Mouse (Mus musculus) brown adipose tissue, adult 24 weeks (tissue): Measurements from ENCODE around the gene Cntn5. TPM values are rescaled to one million over a fixed set of nuclear protein-coding genes. Genes with fewer than 3 reads are reported as not detected.

Experiments used
- H3K27ac ChIP-seq: fragments of 200-500 bp; replicated peaks from 2 replicates; pipeline ENCODE4 v1.5.1; 2012; ENCODE audit warnings: low read depth, mild to moderate bottlenecking, low read length
- H3K4me1 ChIP-seq: fragments of 200-500 bp; 2 replicates; pipeline ENCODE4 v1.6.1; 2012; ENCODE audit warnings: low read length, mixed read lengths; ENCODE audit not compliant: control insufficient read depth, insufficient read depth, insufficient read length
- H3K4me3 ChIP-seq: fragments of 200-500 bp; 2 replicates; pipeline ENCODE4 v1.5.1; 2012; ENCODE audit warnings: low read depth, mild to moderate bottlenecking, low read length, moderate library complexity; ENCODE audit not compliant: insufficient read depth
- polyA plus RNA-seq: library from polyadenylated mRNA; stranded (reverse); fragments of >200 nt; gene quantifications from 2 replicates; pipeline ENCODE4 v1.2.4, GENCODE M21; 2012; ENCODE audit not compliant: missing spikeins, insufficient read depth, insufficient read length

Cntn5 gene
- polyA plus RNA-seq: not detected in 2 replicates

- Histone ChIP-seq H3K4me1 (no peaks in the 10 kb centered on the region), H3K4me3 (no peak within 1 kb of the TSS), H3K27ac (no peak within 1 kb of the TSS)
These were observed at the start of gene Cntn5 for GRCm38 (mm10) chr9:10904616-10905363. TSS of gene Cntn5 (minus strand) at chr9:10904775.

- Histone ChIP-seq H3K4me3 (no peak overlapping the region), H3K27ac (no peak overlapping the region), H3K4me1 (no peaks in the 10 kb centered on the region)
These were observed 45.9 kb upstream of the Cntn5 start for GRCm38 (mm10) chr9:10950470-10950869.

GRCm38 (mm10) chr9:10909573-10909972 is 5.0 kb upstream of the Cntn5 start:
- Histone ChIP-seq H3K27ac (no peak overlapping the region), H3K4me1 (no peaks in the 10 kb centered on the region), H3K4me3 (no peak overlapping the region)

- no peak overlapping the region for H3K27ac ChIP-seq
- no peaks in the 10 kb centered on the region for H3K4me1 ChIP-seq
These were observed 1.1 kb upstream of the Cntn5 start for GRCm38 (mm10) chr9:10905696-10906095.

GRCm38 (mm10) chr9:10879758-10880157 is 24.8 kb downstream of the Cntn5 start:
- no peak overlapping the region for H3K27ac ChIP-seq
- H3K4me3 ChIP-seq: no peak overlapping the region
- H3K4me1 ChIP-seq: no peaks in the 10 kb centered on the region

More at GRCm38 (mm10) chr9:10905696-10906095, 1.1 kb upstream of the Cntn5 start:
- no peak overlapping the region for H3K4me3 ChIP-seq

GRCm38 (mm10) chr9:10873881-10874280 is 30.7 kb downstream of the Cntn5 start:
- H3K4me3 ChIP-seq: no peak overlapping the region
- no peaks in the 10 kb centered on the region for H3K4me1 ChIP-seq

GRCm38 (mm10) chr9:10856204-10856892 is 48.2 kb downstream of the Cntn5 start:
- Histone ChIP-seq H3K4me3 (no peak overlapping the region), H3K4me1 (no peaks in the 10 kb centered on the region), H3K27ac (no peak overlapping the region)

More at GRCm38 (mm10) chr9:10873881-10874280, 30.7 kb downstream of the Cntn5 start:
- H3K27ac ChIP-seq: no peak overlapping the region

GRCm38 (mm10) chr9:10816711-10817110 is 87.9 kb downstream of the Cntn5 start:
- Histone ChIP-seq H3K4me1 (no peaks in the 10 kb centered on the region), H3K4me3 (no peak overlapping the region), H3K27ac (no peak overlapping the region)

- H3K4me1 ChIP-seq: no peaks in the 10 kb centered on the region
- H3K4me3 ChIP-seq: no peak overlapping the region
- H3K27ac ChIP-seq: no peak overlapping the region
These were observed 107.4 kb downstream of the Cntn5 start for GRCm38 (mm10) chr9:10797158-10797557.

GRCm38 (mm10) chr9:10795102-10795501 is 109.5 kb downstream of the Cntn5 start:
- Histone ChIP-seq H3K4me3 (no peak overlapping the region), H3K27ac (no peak overlapping the region), H3K4me1 (no peaks in the 10 kb centered on the region)

- Histone ChIP-seq H3K4me3 (no peak overlapping the region), H3K4me1 (no peaks in the 10 kb centered on the region), H3K27ac (no peak overlapping the region)
These were observed 172.7 kb downstream of the Cntn5 start for GRCm38 (mm10) chr9:10731878-10732277.

- Histone ChIP-seq H3K27ac (no peak overlapping the region), H3K4me1 (no peaks in the 10 kb centered on the region), H3K4me3 (no peak overlapping the region)
These were observed 180.4 kb downstream of the Cntn5 start for GRCm38 (mm10) chr9:10724191-10724590.

- Histone ChIP-seq H3K27ac (no peak overlapping the region), H3K4me3 (no peak overlapping the region), H3K4me1 (no peaks in the 10 kb centered on the region)
These were observed 182.5 kb downstream of the Cntn5 start for GRCm38 (mm10) chr9:10722121-10722520.

- H3K4me1 ChIP-seq: no peaks in the 10 kb centered on the region
- H3K4me3 ChIP-seq: no peak overlapping the region
- no peak overlapping the region for H3K27ac ChIP-seq
These were observed 185.6 kb downstream of the Cntn5 start for GRCm38 (mm10) chr9:10718986-10719385.

GRCm38 (mm10) chr9:10713641-10714040 is 190.9 kb downstream of the Cntn5 start:
- Histone ChIP-seq H3K4me3 (no peak overlapping the region), H3K4me1 (no peaks in the 10 kb centered on the region), H3K27ac (no peak overlapping the region)

- H3K4me1 ChIP-seq: no peaks in the 10 kb centered on the region
- H3K27ac ChIP-seq: no peak overlapping the region
- H3K4me3 ChIP-seq: no peak overlapping the region
These were observed 222.9 kb downstream of the Cntn5 start for GRCm38 (mm10) chr9:10681646-10682045.
